Mouse (Mus musculus): ENCODE measurements around the gene F2r. TPM values are rescaled to one million over a fixed set of nuclear protein-coding genes. Genes with fewer than 3 reads are reported as not detected.

F2r gene
- polyA plus RNA-seq (2015; fragmentation: Nextera tagmentation; extraction: Ambion mirVana): 41.0 and 41.7 TPM in 2 replicates

DNA sequence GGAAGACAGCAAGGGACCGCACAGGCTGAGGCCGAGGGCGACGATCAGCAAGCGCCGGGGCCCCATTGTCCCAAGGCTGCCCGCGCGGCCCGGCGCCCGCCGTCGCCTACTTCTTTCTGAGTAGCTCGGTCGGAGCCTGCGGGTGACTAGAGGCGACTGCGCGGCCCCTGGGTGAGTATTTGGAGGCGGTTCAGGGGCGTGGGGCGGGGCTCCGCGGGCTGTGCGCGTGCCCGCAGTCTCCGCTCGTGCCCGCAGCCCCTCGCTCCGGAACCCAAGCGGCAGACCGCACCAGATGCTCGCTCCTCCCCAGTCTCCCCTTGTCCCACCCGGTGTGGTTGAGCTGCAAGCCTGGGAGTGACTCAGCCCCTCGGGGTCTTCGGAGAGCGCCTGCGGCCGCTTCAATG is at the start of gene F2r:
TSS of gene F2r (minus strand) at position 179 of the 404 bp plus-strand sequence.
- peak; percentile 95 for ATAC-seq
- H3K4me1 ChIP-seq (ENCODE audit: control insufficient read depth, insufficient read depth, low read length): peaks cover 16% of the 10 kb centered on the region
- no peaks in the 10 kb centered on the region for H3K36me3 ChIP-seq (ENCODE audit: control insufficient read depth, insufficient read depth, low read length)
- no peaks in the 10 kb centered on the region for H3K9me3 ChIP-seq (ENCODE audit: control insufficient read depth, low read length)
- H3K4me3 ChIP-seq (ENCODE audit: low read length): peak within 1 kb of the TSS; percentile 76
- WGBS: under 1% methylated on average over 37 of the region's 42 CpGs
- H3K27ac ChIP-seq (ENCODE audit: low read length): peak within 1 kb of the TSS; percentile 60
- H3K9ac ChIP-seq (ENCODE audit: low read depth, low read length): peak within 1 kb of the TSS; percentile 78
- H3K27me3 ChIP-seq (replicated peaks; ENCODE audit: control insufficient read depth, insufficient read depth, low read length): no peaks in the 10 kb centered on the region
- peak within 1 kb of the TSS; percentile 91 for H3K4me2 ChIP-seq (ENCODE audit: low read depth, low read length)

DNA sequence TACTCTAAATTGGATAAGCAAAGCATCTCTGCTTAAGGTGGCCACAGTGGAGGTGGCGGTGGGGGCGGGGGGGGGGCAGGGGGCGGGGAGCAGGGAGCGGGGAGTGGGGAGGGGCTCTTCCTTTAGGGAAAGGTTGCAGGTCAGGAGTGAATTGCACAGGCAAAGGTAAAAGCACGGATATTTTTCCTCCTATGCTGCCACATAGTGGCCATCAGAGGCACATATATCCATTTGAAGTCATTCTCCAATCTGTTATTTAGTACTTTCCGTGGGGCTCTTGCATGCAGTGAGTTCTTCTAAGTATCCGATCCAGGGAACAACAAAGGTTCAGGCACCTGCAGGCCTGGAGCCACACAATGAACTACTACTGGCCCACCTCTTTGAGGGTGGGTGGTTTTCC is 49.0 kb upstream of the F2r start:
- H3K36me3 ChIP-seq (ENCODE audit: control insufficient read depth, insufficient read depth, low read length): peaks cover 9% of the 10 kb centered on the region; the same call in 1 of the 2 replicates
- H3K4me3 ChIP-seq (ENCODE audit: low read length): no peak overlapping the region
- H3K4me1 ChIP-seq (ENCODE audit: control insufficient read depth, insufficient read depth, low read length): no peaks in the 10 kb centered on the region
- H3K27ac ChIP-seq (ENCODE audit: low read length): no peak overlapping the region
- WGBS: 30% methylated on average over 4 of the region's 7 CpGs
- H3K9me3 ChIP-seq (ENCODE audit: control insufficient read depth, low read length): no peaks in the 10 kb centered on the region
- ATAC-seq: no peak
- H3K27me3 ChIP-seq (replicated peaks; ENCODE audit: control insufficient read depth, insufficient read depth, low read length): no peaks in the 10 kb centered on the region
- no peak overlapping the region for H3K4me2 ChIP-seq (ENCODE audit: low read depth, low read length)
- no peak overlapping the region for H3K9ac ChIP-seq (ENCODE audit: low read depth, low read length)

DNA sequence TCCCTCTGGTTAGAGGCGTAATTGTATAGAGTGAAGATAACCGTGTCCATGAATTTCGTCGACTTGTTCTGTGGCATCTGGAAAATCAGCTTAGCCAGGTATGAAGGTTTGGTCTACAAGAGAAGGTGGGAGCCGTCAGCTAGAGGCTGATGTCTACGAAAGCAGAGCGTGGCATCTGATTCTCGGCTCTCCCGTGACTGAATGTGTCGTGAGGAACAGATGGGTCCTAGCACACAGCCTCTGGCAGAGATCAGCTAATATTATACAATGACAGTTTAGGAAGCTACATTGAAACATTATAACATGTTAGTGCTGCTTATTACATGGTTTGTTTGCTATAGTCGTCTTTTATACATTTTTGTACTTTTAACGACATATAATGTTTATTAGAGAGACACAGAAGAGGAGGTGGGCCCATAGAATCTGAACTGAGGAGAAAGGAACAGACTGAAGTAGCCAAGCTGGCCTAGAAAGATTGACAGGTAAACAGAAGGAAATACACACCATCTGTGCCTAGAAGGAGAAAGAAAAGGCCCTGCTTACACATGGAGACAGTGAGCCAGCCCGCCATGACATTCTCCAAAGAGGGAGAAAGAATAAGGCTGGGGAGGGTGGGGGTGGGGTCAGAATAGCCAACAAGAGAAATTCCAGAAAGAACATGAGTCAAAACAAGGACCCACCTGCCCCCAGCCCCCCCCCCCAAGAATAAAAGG is 47.5 kb upstream of the F2r start:
- Histone ChIP-seq H3K36me3 (ENCODE audit: control insufficient read depth, insufficient read depth, low read length) (peaks cover 9% of the 10 kb centered on the region; the same call in 1 of the 2 replicates), H3K27me3 (replicated peaks; ENCODE audit: control insufficient read depth, insufficient read depth, low read length) (no peaks in the 10 kb centered on the region), H3K9ac (ENCODE audit: low read depth, low read length) (no peak overlapping the region), H3K27ac (ENCODE audit: low read length) (no peak overlapping the region), H3K4me1 (ENCODE audit: control insufficient read depth, insufficient read depth, low read length) (no peaks in the 10 kb centered on the region), H3K4me3 (ENCODE audit: low read length) (no peak overlapping the region), H3K4me2 (ENCODE audit: low read depth, low read length) (no peak overlapping the region), H3K9me3 (ENCODE audit: control insufficient read depth, low read length) (no peaks in the 10 kb centered on the region)
- ATAC-seq: no peak
- WGBS: 79% methylated on average over 13 of the region's 13 CpGs

DNA sequence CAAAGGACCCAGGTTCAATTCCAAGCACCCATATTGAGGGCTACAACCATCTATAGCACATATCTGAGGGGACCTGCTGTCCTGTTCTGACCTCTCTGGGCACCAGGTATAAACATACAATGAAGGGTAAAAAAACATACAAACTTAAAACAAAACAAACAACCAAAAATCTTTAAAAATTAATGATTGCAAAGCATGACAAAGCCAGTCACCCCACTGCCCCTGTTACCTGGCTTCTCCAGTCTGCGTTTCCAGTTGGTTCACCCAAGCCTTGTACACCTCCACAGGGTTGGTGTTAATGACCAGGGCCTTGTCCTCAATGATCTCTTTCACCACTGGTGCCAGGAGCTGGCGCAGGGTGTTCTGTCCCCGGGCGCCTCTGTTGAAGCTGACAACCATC is 45.5 kb upstream of the F2r start:
- WGBS: 96% methylated on average over 4 of the region's 4 CpGs
- Histone ChIP-seq H3K4me3 (ENCODE audit: low read length) (no peak overlapping the region), H3K27me3 (replicated peaks; ENCODE audit: control insufficient read depth, insufficient read depth, low read length) (no peaks in the 10 kb centered on the region), H3K9me3 (ENCODE audit: control insufficient read depth, low read length) (no peaks in the 10 kb centered on the region), H3K27ac (ENCODE audit: low read length) (no peak overlapping the region), H3K4me1 (ENCODE audit: control insufficient read depth, insufficient read depth, low read length) (no peaks in the 10 kb centered on the region), H3K9ac (ENCODE audit: low read depth, low read length) (no peak overlapping the region), H3K4me2 (ENCODE audit: low read depth, low read length) (no peak overlapping the region), H3K36me3 (ENCODE audit: control insufficient read depth, insufficient read depth, low read length) (peaks cover 4% of the 10 kb centered on the region; the same call in 1 of the 2 replicates)
- no peak for ATAC-seq

DNA sequence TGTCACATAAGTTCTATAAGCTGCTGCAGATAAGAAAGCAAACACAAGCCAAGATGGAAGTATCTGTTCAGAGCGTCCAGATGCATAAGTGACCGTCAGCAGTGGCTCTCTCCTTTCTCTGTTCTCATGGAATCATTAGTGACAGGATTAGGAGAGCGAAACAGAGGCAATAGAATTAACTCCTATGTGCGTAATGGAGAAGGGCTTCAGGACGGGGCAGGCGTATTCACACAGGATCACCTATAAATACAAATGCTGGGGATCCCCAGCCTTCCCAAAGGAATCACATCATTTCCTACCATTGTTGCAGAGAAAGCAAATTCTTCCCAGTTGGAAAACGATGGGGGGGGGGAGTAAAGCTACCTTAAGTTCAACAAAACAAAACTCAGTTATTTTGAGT is 41.1 kb upstream of the F2r start:
- Histone ChIP-seq H3K4me1 (ENCODE audit: control insufficient read depth, insufficient read depth, low read length) (0 out of 2 replicates have a peak, but pooled peaks cover 3% of the 10 kb centered on the region), H3K9ac (ENCODE audit: low read depth, low read length) (no peak overlapping the region), H3K4me3 (ENCODE audit: low read length) (no peak overlapping the region), H3K27me3 (replicated peaks; ENCODE audit: control insufficient read depth, insufficient read depth, low read length) (no peaks in the 10 kb centered on the region), H3K27ac (ENCODE audit: low read length) (no peak overlapping the region), H3K4me2 (ENCODE audit: low read depth, low read length) (no peak overlapping the region), H3K9me3 (ENCODE audit: control insufficient read depth, low read length) (no peaks in the 10 kb centered on the region), H3K36me3 (ENCODE audit: control insufficient read depth, insufficient read depth, low read length) (no peaks in the 10 kb centered on the region; the same call in 1 of the 2 replicates)
- no peak for ATAC-seq
- WGBS: 77% methylated on average over 7 of the region's 7 CpGs

DNA sequence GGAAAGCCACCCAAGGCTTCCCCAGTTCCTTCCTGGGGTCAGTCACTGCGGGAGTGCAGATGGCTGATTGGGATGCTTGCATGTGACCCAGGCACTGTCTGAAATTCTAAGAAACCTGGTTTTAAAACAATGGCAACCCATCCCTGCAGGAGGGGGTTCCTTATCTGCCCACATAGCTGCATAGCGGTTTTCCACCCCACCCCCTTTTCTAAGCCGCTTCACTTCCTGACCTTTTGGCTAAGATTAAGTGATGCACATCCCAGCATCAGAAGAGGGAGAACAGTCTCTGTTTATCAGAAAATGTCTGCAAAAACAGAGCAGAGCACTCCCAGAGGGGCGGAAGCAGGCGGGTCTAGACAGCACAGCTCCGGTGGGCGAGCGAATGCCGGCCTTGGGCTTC is 38.9 kb upstream of the F2r start:
- Histone ChIP-seq H3K9me3 (ENCODE audit: control insufficient read depth, low read length) (no peaks in the 10 kb centered on the region), H3K27me3 (replicated peaks; ENCODE audit: control insufficient read depth, insufficient read depth, low read length) (no peaks in the 10 kb centered on the region), H3K36me3 (ENCODE audit: control insufficient read depth, insufficient read depth, low read length) (no peaks in the 10 kb centered on the region), H3K9ac (ENCODE audit: low read depth, low read length) (no peak overlapping the region), H3K4me2 (ENCODE audit: low read depth, low read length) (no peak overlapping the region), H3K4me3 (ENCODE audit: low read length) (no peak overlapping the region), H3K27ac (ENCODE audit: low read length) (no peak overlapping the region), H3K4me1 (ENCODE audit: control insufficient read depth, insufficient read depth, low read length) (0 out of 2 replicates have a peak, but pooled peaks cover 3% of the 10 kb centered on the region)
- WGBS: 65% methylated on average over 9 of the region's 9 CpGs
- ATAC-seq: no peak

DNA sequence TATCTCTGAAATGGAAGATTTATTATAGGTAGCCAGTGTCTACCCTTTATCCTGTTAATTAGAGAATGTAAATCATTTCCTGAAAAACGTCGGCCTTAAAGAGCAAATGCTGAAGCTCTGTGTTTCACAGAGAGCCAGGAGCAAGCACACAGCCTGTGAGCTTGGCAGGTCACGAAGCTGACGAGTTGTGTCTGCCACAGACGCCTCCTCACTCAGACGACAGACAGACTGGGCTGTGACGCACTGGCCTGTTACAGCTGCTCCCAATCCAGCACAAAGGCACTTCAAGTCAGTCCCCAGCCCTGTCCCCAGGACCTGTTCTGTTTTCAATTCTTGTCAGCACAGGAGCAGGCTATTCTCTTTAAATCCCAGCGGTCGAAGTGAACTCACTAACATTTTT is 37.0 kb upstream of the F2r start:
- 0 out of 2 replicates have a peak overlapping the region, but pooled peaks have one; percentile 8 for H3K27ac ChIP-seq (ENCODE audit: low read length)
- 38% methylated on average over 9 of the region's 9 CpGs for WGBS
- peak; percentile 56; the same call in 1 of the 2 replicates for ATAC-seq

DNA sequence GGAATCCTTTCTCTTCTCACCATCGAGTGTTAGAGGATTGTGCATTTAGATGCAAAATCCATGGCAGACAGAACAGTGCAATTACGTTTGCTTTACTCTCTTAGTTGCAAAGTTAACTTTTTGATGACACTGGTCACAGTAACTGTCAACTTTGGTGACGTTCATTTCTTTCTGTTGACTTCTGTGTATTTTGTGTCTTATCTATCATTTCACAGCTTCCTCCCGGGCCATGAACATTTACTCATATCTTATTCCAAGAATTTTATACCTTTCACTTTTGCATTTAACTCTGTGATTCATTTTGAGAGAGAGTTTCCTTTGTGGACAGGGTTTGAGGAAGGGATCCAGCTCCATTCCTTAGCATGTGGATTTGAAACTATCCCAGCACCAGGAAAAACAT is 35.4 kb upstream of the F2r start:
- Histone ChIP-seq H3K9ac (ENCODE audit: low read depth, low read length) (no peak overlapping the region), H3K36me3 (ENCODE audit: control insufficient read depth, insufficient read depth, low read length) (no peaks in the 10 kb centered on the region), H3K27me3 (replicated peaks; ENCODE audit: control insufficient read depth, insufficient read depth, low read length) (no peaks in the 10 kb centered on the region), H3K9me3 (ENCODE audit: control insufficient read depth, low read length) (no peaks in the 10 kb centered on the region), H3K4me1 (ENCODE audit: control insufficient read depth, insufficient read depth, low read length) (0 out of 2 replicates have a peak, but pooled peaks cover 3% of the 10 kb centered on the region), H3K27ac (ENCODE audit: low read length) (no peak overlapping the region), H3K4me2 (ENCODE audit: low read depth, low read length) (no peak overlapping the region), H3K4me3 (ENCODE audit: low read length) (no peak overlapping the region)
- ATAC-seq: no peak
- 83% methylated on average over 4 of the region's 4 CpGs for WGBS

More for the DNA sequence above, 37.0 kb upstream of the F2r start:
- Histone ChIP-seq H3K27me3 (replicated peaks; ENCODE audit: control insufficient read depth, insufficient read depth, low read length) (no peaks in the 10 kb centered on the region), H3K4me1 (ENCODE audit: control insufficient read depth, insufficient read depth, low read length) (0 out of 2 replicates have a peak, but pooled peaks cover 3% of the 10 kb centered on the region), H3K4me3 (ENCODE audit: low read length) (no peak overlapping the region), H3K9ac (ENCODE audit: low read depth, low read length) (0 out of 2 replicates have a peak overlapping the region, but pooled peaks have one; percentile 4), H3K4me2 (ENCODE audit: low read depth, low read length) (no peak overlapping the region), H3K9me3 (ENCODE audit: control insufficient read depth, low read length) (no peaks in the 10 kb centered on the region), H3K36me3 (ENCODE audit: control insufficient read depth, insufficient read depth, low read length) (no peaks in the 10 kb centered on the region)

DNA sequence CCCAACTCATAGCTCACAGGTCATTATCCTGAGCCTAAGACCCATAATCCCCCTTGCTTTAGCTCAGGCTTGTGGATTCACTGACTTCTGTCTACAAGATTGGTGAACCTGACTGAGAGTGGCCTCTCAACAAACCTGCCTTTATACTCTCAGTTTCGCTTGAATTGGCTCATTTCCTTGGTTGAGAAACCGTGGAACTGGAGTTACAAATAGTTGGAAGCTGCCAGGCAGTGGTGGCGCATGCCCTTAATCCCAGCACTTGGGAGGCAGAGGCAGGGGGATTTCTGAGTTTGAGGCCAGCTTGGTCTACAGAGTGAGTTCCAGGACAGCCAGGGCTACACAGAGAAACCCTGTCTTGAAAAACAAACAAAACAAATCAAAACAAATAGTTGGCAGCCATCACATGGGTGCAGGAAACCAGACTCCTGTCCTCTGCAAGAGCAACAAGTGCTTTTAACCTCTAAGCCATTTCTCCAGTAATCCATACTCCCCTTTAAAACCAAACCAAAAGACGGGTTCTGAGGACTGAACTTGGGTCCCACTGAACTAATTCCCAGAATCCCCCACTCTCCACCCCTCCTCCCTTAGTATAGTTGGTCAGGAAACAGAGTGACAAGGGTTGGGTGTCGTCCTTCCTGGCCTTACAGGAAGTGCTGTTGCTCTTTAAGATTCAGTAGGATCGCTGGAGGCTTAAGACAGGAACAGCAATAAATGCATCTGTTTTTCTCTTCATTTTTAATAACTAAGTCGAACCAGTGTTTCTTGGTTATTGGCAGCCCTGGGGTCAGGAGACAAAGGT is 33.8 kb upstream of the F2r start:
- Histone ChIP-seq H3K36me3 (ENCODE audit: control insufficient read depth, insufficient read depth, low read length) (no peaks in the 10 kb centered on the region), H3K4me3 (ENCODE audit: low read length) (no peak overlapping the region), H3K27me3 (replicated peaks; ENCODE audit: control insufficient read depth, insufficient read depth, low read length) (no peaks in the 10 kb centered on the region), H3K9ac (ENCODE audit: low read depth, low read length) (no peak overlapping the region), H3K4me1 (ENCODE audit: control insufficient read depth, insufficient read depth, low read length) (0 out of 2 replicates have a peak, but pooled peaks cover 3% of the 10 kb centered on the region), H3K9me3 (ENCODE audit: control insufficient read depth, low read length) (no peaks in the 10 kb centered on the region), H3K27ac (ENCODE audit: low read length) (no peak overlapping the region), H3K4me2 (ENCODE audit: low read depth, low read length) (no peak overlapping the region)
- 81% methylated on average over 7 of the region's 7 CpGs for WGBS
- no peak for ATAC-seq
